Mouse (Mus musculus): ENCODE results near the gene Gm49368. TPM values are rescaled to one million over a fixed set of nuclear protein-coding genes. Genes with fewer than 3 reads are reported as not detected.

Gene Gm49368
- polyA plus RNA-seq, 1 experiment from 2014 or later: not detected

DNA sequence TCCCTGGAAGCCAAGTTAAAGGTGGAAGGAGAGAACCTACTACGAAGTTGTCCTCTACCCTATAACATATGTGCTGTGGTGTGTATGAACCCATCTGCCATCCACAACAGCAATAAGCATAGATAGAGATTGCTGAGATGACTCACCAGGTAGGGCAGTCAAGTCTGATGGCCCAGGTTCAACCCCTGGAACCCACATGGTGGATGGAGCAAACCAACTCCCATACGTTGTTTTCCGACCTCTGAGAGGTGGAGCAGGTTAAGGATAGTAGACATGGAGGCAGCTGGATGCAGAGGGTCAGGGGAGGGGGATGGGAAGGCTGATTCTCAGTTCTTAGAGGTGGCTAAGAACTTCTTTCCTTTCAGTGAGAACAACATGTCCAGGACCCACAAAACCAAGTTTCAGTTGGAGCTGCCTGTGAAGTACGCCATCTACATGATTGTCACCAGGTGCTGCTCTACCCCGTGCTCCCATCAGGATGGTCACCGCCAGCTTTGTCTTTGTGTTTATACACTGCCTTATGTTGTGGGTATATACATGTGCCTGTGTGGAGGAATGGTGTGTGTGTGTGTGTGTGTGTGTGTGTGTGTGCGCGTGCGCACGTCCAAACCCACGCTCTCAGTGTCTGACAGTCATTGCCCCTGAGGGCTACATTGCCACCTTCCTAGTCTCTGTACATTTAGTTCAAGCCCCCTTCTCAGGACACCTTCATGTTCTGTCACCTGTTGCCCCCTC, 52.1 kb downstream of the Gm49368 start:
- DNase-seq (ENCODE audit: low spot score): no peak
- no peak overlapping the region for H3K27ac ChIP-seq (replicated peaks)
- WGBS: 96% methylated on average over 11 of the region's 11 CpGs
- H3K27me3 ChIP-seq (ENCODE audit: low read depth, poor library complexity, severe bottlenecking): no peaks in the 10 kb centered on the region
- no peak overlapping the region for H3K4me3 ChIP-seq
- no peaks in the 10 kb centered on the region for H3K36me3 ChIP-seq
- no peaks in the 10 kb centered on the region for H3K4me1 ChIP-seq
- H3K9me3 ChIP-seq (replicated peaks): no peaks in the 10 kb centered on the region

GRCm38 (mm10) chr7:128115211-128115958, 52.9 kb downstream of the Gm49368 start:
- H3K27me3 ChIP-seq (ENCODE audit: low read depth, poor library complexity, severe bottlenecking): no peaks in the 10 kb centered on the region
- H3K4me3 ChIP-seq: no peak overlapping the region
- H3K9me3 ChIP-seq (replicated peaks): no peaks in the 10 kb centered on the region
- H3K36me3 ChIP-seq: no peaks in the 10 kb centered on the region
- no peak for DNase-seq (ENCODE audit: low spot score)
- WGBS: 74% methylated on average over 5 of the region's 5 CpGs
- no peaks in the 10 kb centered on the region for H3K4me1 ChIP-seq
- H3K27ac ChIP-seq (replicated peaks): no peak overlapping the region

- Histone ChIP-seq H3K9me3 (replicated peaks) (no peaks in the 10 kb centered on the region), H3K4me3 (no peak overlapping the region), H3K27ac (replicated peaks) (no peak overlapping the region), H3K36me3 (no peaks in the 10 kb centered on the region), H3K27me3 (ENCODE audit: low read depth, poor library complexity, severe bottlenecking) (no peaks in the 10 kb centered on the region), H3K4me1 (no peaks in the 10 kb centered on the region)
- WGBS: 92% methylated on average over 5 of the region's 5 CpGs
- no peak for DNase-seq (ENCODE audit: low spot score)
Measured at GRCm38 (mm10) chr7:128116396-128116795, 53.9 kb downstream of the Gm49368 start.

- no peaks in the 10 kb centered on the region for H3K9me3 ChIP-seq (replicated peaks)
- no peak overlapping the region for H3K4me3 ChIP-seq
- no peak for DNase-seq (ENCODE audit: low spot score)
- H3K27ac ChIP-seq (replicated peaks): no peak overlapping the region
- H3K27me3 ChIP-seq (ENCODE audit: low read depth, poor library complexity, severe bottlenecking): no peaks in the 10 kb centered on the region
- 85% methylated on average over 6 of the region's 6 CpGs for WGBS
- H3K4me1 ChIP-seq: no peaks in the 10 kb centered on the region
- no peaks in the 10 kb centered on the region for H3K36me3 ChIP-seq
Measured at GRCm38 (mm10) chr7:128119726-128120490, 57.4 kb downstream of the Gm49368 start.

DNA sequence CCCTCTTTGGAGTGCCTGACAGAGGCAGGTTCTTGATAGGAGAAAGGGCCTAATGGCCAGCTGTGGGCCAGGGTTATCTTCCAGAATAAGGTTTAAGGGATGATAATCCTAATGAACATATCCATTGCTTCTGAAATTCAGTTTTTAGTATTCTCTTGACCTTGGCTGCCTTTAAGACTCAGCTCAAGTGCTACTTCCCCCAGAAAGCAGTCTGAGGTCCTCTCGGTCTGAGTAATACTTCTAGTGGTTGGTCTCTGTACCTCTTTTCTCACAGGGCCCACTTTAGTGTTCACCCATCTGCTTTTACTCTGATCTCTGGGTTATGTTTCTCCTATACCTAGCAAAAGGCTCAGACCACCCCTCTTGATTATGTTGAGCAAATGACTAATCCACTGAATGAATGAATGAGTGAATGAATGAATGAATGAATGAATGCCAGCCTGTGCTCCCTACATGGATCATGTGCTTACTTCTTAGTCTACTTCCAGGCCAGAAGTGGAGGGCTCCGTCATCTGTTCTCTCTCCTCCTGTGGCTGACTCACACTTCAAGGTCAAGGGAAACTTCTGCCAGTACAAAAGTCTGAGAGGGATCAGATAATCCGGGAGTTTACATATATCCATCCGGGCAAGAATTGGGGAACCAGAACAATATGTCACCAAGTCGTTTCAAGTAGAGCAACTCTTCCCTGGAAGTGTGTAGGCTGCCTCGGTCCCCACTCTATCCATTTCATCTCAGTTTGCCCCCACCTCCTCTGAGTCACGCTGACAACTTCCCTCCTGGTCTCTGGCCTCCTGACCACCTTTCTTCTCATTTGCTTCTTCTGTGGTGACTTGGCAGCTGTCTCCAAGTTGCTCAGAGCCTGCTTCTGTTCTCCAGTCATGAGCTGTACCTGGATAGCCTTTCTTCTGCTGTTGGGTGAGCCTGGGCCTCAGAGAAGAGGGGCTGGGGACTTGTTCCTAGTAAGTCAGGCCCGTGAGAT, 66.5 kb downstream of the Gm49368 start, which contains the start of gene Itgax:
Gene Itgax (plus strand): TSS at position 807 of the 980 bp plus-strand sequence.
- Histone ChIP-seq H3K36me3 (no peaks in the 10 kb centered on the region), H3K4me1 (no peaks in the 10 kb centered on the region), H3K27me3 (ENCODE audit: low read depth, poor library complexity, severe bottlenecking) (no peaks in the 10 kb centered on the region), H3K4me3 (no peak within 1 kb of the TSS), H3K27ac (replicated peaks) (no peak within 1 kb of the TSS), H3K9me3 (replicated peaks) (no peaks in the 10 kb centered on the region)
- no peak for DNase-seq (ENCODE audit: low spot score)
- 86% methylated on average over 8 of the region's 8 CpGs for WGBS

GRCm38 (mm10) chr7:128132148-128132547, 69.7 kb downstream of the Gm49368 start:
- no peak for DNase-seq (ENCODE audit: low spot score)
- 83% methylated on average over 5 of the region's 5 CpGs for WGBS
- H3K27me3 ChIP-seq (ENCODE audit: low read depth, poor library complexity, severe bottlenecking): no peaks in the 10 kb centered on the region
- H3K27ac ChIP-seq (replicated peaks): no peak overlapping the region
- H3K4me3 ChIP-seq: no peak overlapping the region
- no peaks in the 10 kb centered on the region for H3K4me1 ChIP-seq
- no peaks in the 10 kb centered on the region for H3K9me3 ChIP-seq (replicated peaks)
- H3K36me3 ChIP-seq: no peaks in the 10 kb centered on the region

GRCm38 (mm10) chr7:128133596-128133995, 71.1 kb downstream of the Gm49368 start:
- H3K4me3 ChIP-seq: no peak overlapping the region
- WGBS: 87% methylated on average over 2 of the region's 2 CpGs
- no peak overlapping the region for H3K27ac ChIP-seq (replicated peaks)
- H3K9me3 ChIP-seq (replicated peaks): no peaks in the 10 kb centered on the region
- no peaks in the 10 kb centered on the region for H3K27me3 ChIP-seq (ENCODE audit: low read depth, poor library complexity, severe bottlenecking)
- no peaks in the 10 kb centered on the region for H3K4me1 ChIP-seq
- DNase-seq (ENCODE audit: low spot score): no peak
- H3K36me3 ChIP-seq: no peaks in the 10 kb centered on the region

- Histone ChIP-seq H3K27ac (replicated peaks) (no peak overlapping the region), H3K27me3 (ENCODE audit: low read depth, poor library complexity, severe bottlenecking) (no peaks in the 10 kb centered on the region), H3K9me3 (replicated peaks) (no peaks in the 10 kb centered on the region), H3K4me3 (no peak overlapping the region), H3K4me1 (no peaks in the 10 kb centered on the region), H3K36me3 (no peaks in the 10 kb centered on the region)
- whole genome bisulfite sequencing: 58% methylated on average over 4 of the region's 4 CpGs
- DNase-seq (ENCODE audit: low spot score): no peak
Measured at GRCm38 (mm10) chr7:128136927-128137326, 74.4 kb downstream of the Gm49368 start.

- Histone ChIP-seq H3K27me3 (ENCODE audit: low read depth, poor library complexity, severe bottlenecking) (no peaks in the 10 kb centered on the region), H3K4me1 (no peaks in the 10 kb centered on the region), H3K4me3 (no peak overlapping the region), H3K36me3 (no peaks in the 10 kb centered on the region), H3K9me3 (replicated peaks) (no peaks in the 10 kb centered on the region), H3K27ac (replicated peaks) (no peak overlapping the region)
- 95% methylated on average over 6 of the region's 6 CpGs for WGBS
- DNase-seq (ENCODE audit: low spot score): no peak
Measured at GRCm38 (mm10) chr7:128139611-128140010, 77.1 kb downstream of the Gm49368 start.

GRCm38 (mm10) chr7:128150970-128151369, 88.5 kb downstream of the Gm49368 start:
- H3K4me3 ChIP-seq: no peak overlapping the region
- H3K36me3 ChIP-seq: no peaks in the 10 kb centered on the region
- H3K27me3 ChIP-seq (ENCODE audit: low read depth, poor library complexity, severe bottlenecking): no peaks in the 10 kb centered on the region
- H3K9me3 ChIP-seq (replicated peaks): no peaks in the 10 kb centered on the region
- WGBS: 92% methylated on average over 8 of the region's 8 CpGs
- no peaks in the 10 kb centered on the region for H3K4me1 ChIP-seq
- H3K27ac ChIP-seq (replicated peaks): no peak overlapping the region
- no peak for DNase-seq (ENCODE audit: low spot score)

DNA sequence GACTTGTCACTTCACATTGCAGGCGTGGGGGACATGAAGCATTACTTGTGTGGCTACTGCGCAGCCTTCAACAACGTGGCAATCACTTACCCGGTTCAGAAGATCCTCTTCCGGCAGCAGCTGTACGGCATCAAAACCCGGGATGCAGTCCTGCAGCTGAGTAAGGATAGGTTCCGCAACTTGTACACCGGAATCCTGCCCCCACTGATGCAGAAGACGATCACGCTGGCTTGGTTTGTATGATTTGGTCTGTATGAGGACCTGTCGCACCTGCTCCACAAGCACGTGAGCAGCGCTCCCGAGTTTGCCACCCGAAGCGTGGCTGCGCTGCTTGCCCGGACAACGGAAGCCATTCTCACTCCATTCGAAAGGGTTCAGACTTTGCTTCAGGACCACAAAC, 91.6 kb downstream of the Gm49368 start, which contains the start of gene Itgad:
Gene Itgad (plus strand): TSS at position 301 of the 400 bp plus-strand sequence.
- no peak within 1 kb of the TSS for H3K27ac ChIP-seq (replicated peaks)
- 95% methylated on average over 21 of the region's 21 CpGs for WGBS
- no peaks in the 10 kb centered on the region for H3K27me3 ChIP-seq (ENCODE audit: low read depth, poor library complexity, severe bottlenecking)
- H3K4me1 ChIP-seq: no peaks in the 10 kb centered on the region
- H3K4me3 ChIP-seq: no peak within 1 kb of the TSS
- no peaks in the 10 kb centered on the region for H3K36me3 ChIP-seq
- no peaks in the 10 kb centered on the region for H3K9me3 ChIP-seq (replicated peaks)
- no peak for DNase-seq (ENCODE audit: low spot score)

DNA sequence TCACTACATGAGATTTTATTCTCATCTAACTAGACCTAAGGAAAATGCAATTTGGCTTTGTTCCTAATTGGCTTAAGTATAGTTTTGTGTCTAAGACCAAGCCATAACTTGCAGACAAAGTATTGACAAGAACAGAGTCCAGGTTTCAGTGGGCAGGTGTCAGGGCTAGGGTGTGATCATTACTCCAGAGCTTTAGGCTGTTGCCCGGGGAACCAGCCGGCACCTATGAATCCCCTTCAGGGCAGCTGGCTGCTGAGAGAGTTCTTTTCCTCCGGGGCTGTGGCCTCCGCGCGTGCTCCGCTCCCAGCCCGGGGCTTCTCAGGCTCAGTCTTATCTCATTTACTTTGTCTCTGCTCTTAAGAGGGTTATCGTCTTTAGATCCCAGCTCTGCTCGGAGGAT, 92.4 kb downstream of the Gm49368 start:
- H3K27ac ChIP-seq (replicated peaks): no peak overlapping the region
- H3K4me3 ChIP-seq: no peak overlapping the region
- H3K9me3 ChIP-seq (replicated peaks): no peaks in the 10 kb centered on the region
- no peaks in the 10 kb centered on the region for H3K36me3 ChIP-seq
- 61% methylated on average over 10 of the region's 10 CpGs for WGBS
- no peaks in the 10 kb centered on the region for H3K4me1 ChIP-seq
- no peak for DNase-seq (ENCODE audit: low spot score)
- no peaks in the 10 kb centered on the region for H3K27me3 ChIP-seq (ENCODE audit: low read depth, poor library complexity, severe bottlenecking)

All from midbrain, embryonic 10.5 days (tissue).